Mouse (Mus musculus) layer of hippocampus, adult 9-10 months (tissue): ENCODE data around the gene Gm20481.
"Not testable (repeated sequence)": the region's sequence is repeated elsewhere in the genome, so short reads cannot be mapped to it uniquely, and the experiment has no call there.

Experiments
- DNase-seq: peaks from one replicate; pipeline ENCODE4 v3.0.0; 2022; ENCODE audit warnings: low spot score

Gm20481 gene

GRCm38 (mm10) chr17:34951636-34952377 lies 17.9 kb upstream of the Gm20481 start:
- DNase-seq: no peak

- DNase-seq: peak; percentile 74
Observed at GRCm38 (mm10) chr17:34952378-34953040, 17.2 kb upstream of the Gm20481 start.

- no peak for DNase-seq
Observed at GRCm38 (mm10) chr17:34953258-34953657, 16.5 kb upstream of the Gm20481 start.

GRCm38 (mm10) chr17:34953904-34954303 lies 15.8 kb upstream of the Gm20481 start:
- no peak for DNase-seq

- DNase-seq: no peak
Observed at GRCm38 (mm10) chr17:34954831-34955230, 14.9 kb upstream of the Gm20481 start.

- DNase-seq: no peak
Observed at GRCm38 (mm10) chr17:34955884-34956283, 13.8 kb upstream of the Gm20481 start.

GRCm38 (mm10) chr17:34956340-34956739 lies 13.4 kb upstream of the Gm20481 start:
- DNase-seq: no peak

- DNase-seq: not testable (repeated sequence)
Observed at GRCm38 (mm10) chr17:34957291-34957690, 12.4 kb upstream of the Gm20481 start.

- DNase-seq: not testable (repeated sequence)
Observed at GRCm38 (mm10) chr17:34957966-34958365, 11.7 kb upstream of the Gm20481 start.

GRCm38 (mm10) chr17:34958734-34959129 lies 11.0 kb upstream of the Gm20481 start:
- not testable (repeated sequence) for DNase-seq

- peak; percentile 59 for DNase-seq
Observed at GRCm38 (mm10) chr17:34959130-34959778, 10.5 kb upstream of the Gm20481 start, which contains the start of gene Hspa1b. Gene Hspa1b (minus strand): TSS chr17:34959238.

- DNase-seq: no peak
Observed at GRCm38 (mm10) chr17:34959881-34960515, 9.7 kb upstream of the Gm20481 start.

GRCm38 (mm10) chr17:34960702-34961493 lies 8.8 kb upstream of the Gm20481 start:
- DNase-seq: no peak

- no peak for DNase-seq
Observed at GRCm38 (mm10) chr17:34962125-34962524, 7.6 kb upstream of the Gm20481 start.

- no peak for DNase-seq
Observed at GRCm38 (mm10) chr17:34962841-34963240, 6.9 kb upstream of the Gm20481 start.

- no peak for DNase-seq
Observed at GRCm38 (mm10) chr17:34964640-34965049, 5.1 kb upstream of the Gm20481 start.

GRCm38 (mm10) chr17:34965627-34966026 lies 4.1 kb upstream of the Gm20481 start:
- no peak for DNase-seq

GRCm38 (mm10) chr17:34970850-34971249 lies 1.1 kb downstream of the Gm20481 start:
- not testable (repeated sequence) for DNase-seq

- DNase-seq: not testable (repeated sequence)
Observed at GRCm38 (mm10) chr17:34971694-34972068, 2.0 kb downstream of the Gm20481 start.

- peak; percentile 71 for DNase-seq
Observed at GRCm38 (mm10) chr17:34972069-34972749, 2.5 kb downstream of the Gm20481 start, which contains the start of the genes Hspa1a and Hspa1l. Gene Hspa1a (minus strand): TSS chr17:34972156. Gene Hspa1l (plus strand): TSS chr17:34972703.
